ENCODE assay signal across 16 mouse cellular contexts in the genomic region with DNA sequence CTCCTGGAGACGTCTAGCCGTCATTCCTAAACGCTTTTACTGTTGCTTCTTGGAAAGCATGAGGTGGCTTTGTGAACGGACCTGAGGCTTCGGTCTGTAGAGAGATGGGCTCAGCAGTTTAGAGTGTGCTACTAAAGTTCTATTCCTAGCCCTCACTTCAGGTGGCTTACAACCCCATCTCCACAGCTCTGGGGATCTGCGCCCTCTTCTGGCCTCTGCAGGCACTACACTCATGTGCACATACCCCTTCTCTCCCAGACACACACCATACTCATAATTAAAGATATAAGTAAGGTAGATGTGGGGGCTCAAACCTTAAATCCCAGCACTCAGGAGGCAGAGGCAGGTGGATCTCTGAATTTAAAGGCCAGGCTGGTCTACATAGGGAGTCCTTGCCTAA. TPM values are rescaled to one million over a fixed set of nuclear protein-coding genes. Genes with fewer than 3 reads are reported as not detected.
DNase-seq lines count a peak whose midpoint lies in the region; ATAC-seq and TF ChIP-seq lines count a peak whose summit lies in the region.
"Had no signal": no experiment of that assay in that cellular context is flagged by ENCODE, and none has a peak within 500 bp of the region (broad histone marks: within the 10 kb centered on the region; RNA-seq: fewer than 3 reads in every experiment).

No protein-coding gene starts in this region.

- no peak for TF ChIP-seq EP300 in liver, postnatal 0 days (IDR thresholded peaks at IDR 0.05; ENCODE audit: low read depth)

- no peak overlapping the region for H3K9ac ChIP-seq in forebrain, postnatal 0 days
- no peak overlapping the region for H3K9ac ChIP-seq in forebrain, embryonic 12.5 days
- H3K9ac ChIP-seq in liver, postnatal 0 days (replicated peaks): no peak overlapping the region
- no peak overlapping the region for H3K9ac ChIP-seq in liver, embryonic 12.5 days
- H3K9ac ChIP-seq in forebrain, embryonic 14.5 days (ENCODE audit: low read length): no peak overlapping the region
- H3K9ac ChIP-seq: limb, embryonic 15.5 days had no signal

- H3K4me2 ChIP-seq in forebrain, postnatal 0 days (ENCODE audit: low read depth): no peak overlapping the region
- H3K4me2 ChIP-seq in forebrain, embryonic 12.5 days: no peak overlapping the region
- no peak overlapping the region for H3K4me2 ChIP-seq in liver, postnatal 0 days (ENCODE audit: low read depth, low read length)
- H3K4me2 ChIP-seq in liver, embryonic 12.5 days: no peak overlapping the region
- no peak overlapping the region for H3K4me2 ChIP-seq in forebrain, embryonic 14.5 days (ENCODE audit: low read length)
- H3K4me2 ChIP-seq: heart, embryonic 11.5 days; limb, embryonic 15.5 days had no signal

- ATAC-seq in forebrain, postnatal 0 days: no peak
- no peak for ATAC-seq in forebrain, embryonic 12.5 days (ENCODE audit: low FRiP score)
- no peak for ATAC-seq in liver, postnatal 0 days
- ATAC-seq in liver, embryonic 12.5 days: no peak
- no peak for ATAC-seq in forebrain, embryonic 14.5 days
- ATAC-seq: lung, postnatal 0 days had no signal

- 97% methylated on average over 6 of the region's 6 CpGs for WGBS in forebrain, postnatal 0 days
- 97% methylated on average over 6 of the region's 6 CpGs for WGBS in forebrain, embryonic 12.5 days
- 93% methylated on average over 6 of the region's 6 CpGs for WGBS in liver, postnatal 0 days (ENCODE audit: insufficient replicate concordance)
- WGBS in liver, embryonic 12.5 days (ENCODE audit: insufficient replicate concordance): 89% methylated on average over 6 of the region's 6 CpGs
- WGBS in small intestine, adult 2 months: 98% methylated on average over 6 of the region's 6 CpGs
- WGBS in forebrain, embryonic 14.5 days: 100% methylated on average over 6 of the region's 6 CpGs

- H3K27me3 ChIP-seq in forebrain, postnatal 0 days (ENCODE audit: insufficient read depth, low read length): no peaks in the 10 kb centered on the region
- no peaks in the 10 kb centered on the region for H3K27me3 ChIP-seq in forebrain, embryonic 12.5 days
- no peaks in the 10 kb centered on the region for H3K27me3 ChIP-seq in liver, postnatal 0 days (ENCODE audit: insufficient read depth, low read length)
- H3K27me3 ChIP-seq in liver, embryonic 12.5 days (replicated peaks): no peaks in the 10 kb centered on the region
- H3K27me3 ChIP-seq in small intestine, adult 2 months (ENCODE audit: control insufficient read depth, insufficient read depth, low read length): no peaks in the 10 kb centered on the region
- no peaks in the 10 kb centered on the region for H3K27me3 ChIP-seq in forebrain, embryonic 14.5 days (replicated peaks; ENCODE audit: control insufficient read depth, insufficient read depth, low read length)
- H3K27me3 ChIP-seq: limb, embryonic 15.5 days had no signal

- no peak for DNase-seq in forebrain, postnatal 0 days
- no peak for DNase-seq in liver, postnatal 0 days
- DNase-seq in ES-CJ7 (ENCODE audit: low read depth, low spot score): peak; percentile 42
- no peak for DNase-seq in yolk sac, embryonic 10.5 days (ENCODE audit: low spot score)
- no peak for DNase-seq in forebrain, embryonic 14.5 days (ENCODE audit: low spot score)
- DNase-seq: gastrocnemius, postnatal 25 days; heart, postnatal 36 days; thymus, adult 18-20 months had no signal

- peaks cover 4% of the 10 kb centered on the region; the same call in 1 of the 2 replicates for H3K36me3 ChIP-seq in forebrain, postnatal 0 days (ENCODE audit: insufficient read depth)
- peaks cover 59% of the 10 kb centered on the region for H3K36me3 ChIP-seq in forebrain, embryonic 12.5 days (replicated peaks)
- H3K36me3 ChIP-seq in liver, postnatal 0 days (replicated peaks; ENCODE audit: insufficient read depth, low read length): peaks cover 13% of the 10 kb centered on the region
- peaks cover 92% of the 10 kb centered on the region for H3K36me3 ChIP-seq in liver, embryonic 12.5 days
- H3K36me3 ChIP-seq in small intestine, adult 2 months (ENCODE audit: control insufficient read depth, insufficient read depth, low read length): peaks cover 18% of the 10 kb centered on the region
- H3K36me3 ChIP-seq in forebrain, embryonic 14.5 days (ENCODE audit: control insufficient read depth, insufficient read depth, low read length): peaks cover 37% of the 10 kb centered on the region

- TF ChIP-seq POLR2A in small intestine, adult 2 months (IDR thresholded peaks at IDR 0.05; ENCODE audit: low read depth, low read length): no peak

- H3K9me3 ChIP-seq in forebrain, postnatal 0 days (ENCODE audit: low read length): no peaks in the 10 kb centered on the region
- no peaks in the 10 kb centered on the region for H3K9me3 ChIP-seq in forebrain, embryonic 12.5 days
- H3K9me3 ChIP-seq in liver, postnatal 0 days (ENCODE audit: low read length): no peaks in the 10 kb centered on the region
- H3K9me3 ChIP-seq in liver, embryonic 12.5 days (replicated peaks): no peaks in the 10 kb centered on the region
- no peaks in the 10 kb centered on the region for H3K9me3 ChIP-seq in forebrain, embryonic 14.5 days (replicated peaks; ENCODE audit: control insufficient read depth, low read length)
- H3K9me3 ChIP-seq: embryonic facial prominence, embryonic 10.5 days; limb, embryonic 15.5 days had no signal

- no peak overlapping the region for H3K4me3 ChIP-seq in forebrain, postnatal 0 days (ENCODE audit: low read depth, low read length)
- no peak overlapping the region for H3K4me3 ChIP-seq in forebrain, embryonic 12.5 days (replicated peaks)
- H3K4me3 ChIP-seq in liver, postnatal 0 days (ENCODE audit: low read depth, low read length): no peak overlapping the region
- no peak overlapping the region for H3K4me3 ChIP-seq in liver, embryonic 12.5 days
- H3K4me3 ChIP-seq in small intestine, adult 2 months (ENCODE audit: low read depth, low read length): no peak overlapping the region
- H3K4me3 ChIP-seq in forebrain, embryonic 14.5 days (ENCODE audit: low read depth, low read length): no peak overlapping the region
- H3K4me3 ChIP-seq: embryonic facial prominence, embryonic 10.5 days; erythroblast, embryonic 14.5 days; limb, embryonic 15.5 days had no signal

- TF ChIP-seq CTCF in forebrain, postnatal 0 days (IDR thresholded peaks at IDR 0.05; ENCODE audit: low read depth): peak; percentile 22; the same call in 1 of the 2 replicates
- peak; percentile 45 for TF ChIP-seq CTCF in liver, postnatal 0 days (IDR thresholded peaks at IDR 0.05; ENCODE audit: low read depth)
- peak; percentile 24; the same call in 1 of the 2 replicates for TF ChIP-seq CTCF in small intestine, adult 2 months (IDR thresholded peaks at IDR 0.05; ENCODE audit: extremely low read depth, insufficient read length, insufficient replicate concordance, low read depth, low read length)

- peaks cover 8% of the 10 kb centered on the region; the same call in 1 of the 2 replicates for H3K4me1 ChIP-seq in forebrain, postnatal 0 days (ENCODE audit: insufficient read depth)
- no peaks in the 10 kb centered on the region for H3K4me1 ChIP-seq in forebrain, embryonic 12.5 days
- no peaks in the 10 kb centered on the region for H3K4me1 ChIP-seq in liver, postnatal 0 days (ENCODE audit: insufficient read depth)
- H3K4me1 ChIP-seq in liver, embryonic 12.5 days: no peaks in the 10 kb centered on the region
- no peaks in the 10 kb centered on the region for H3K4me1 ChIP-seq in small intestine, adult 2 months (ENCODE audit: control insufficient read depth, insufficient read depth, insufficient read length, low read length)
- no peaks in the 10 kb centered on the region for H3K4me1 ChIP-seq in forebrain, embryonic 14.5 days (ENCODE audit: control insufficient read depth, insufficient read depth, low read length)
- H3K4me1 ChIP-seq: embryonic facial prominence, embryonic 10.5 days; limb, embryonic 15.5 days had no signal

- no peak overlapping the region for H3K27ac ChIP-seq in forebrain, postnatal 0 days (ENCODE audit: low read depth, low read length)
- no peak overlapping the region for H3K27ac ChIP-seq in forebrain, embryonic 12.5 days
- H3K27ac ChIP-seq in liver, postnatal 0 days (ENCODE audit: low read depth): no peak overlapping the region
- H3K27ac ChIP-seq in liver, embryonic 12.5 days: no peak overlapping the region
- H3K27ac ChIP-seq in small intestine, adult 2 months (ENCODE audit: insufficient read depth, low read depth, low read length): no peak overlapping the region
- no peak overlapping the region for H3K27ac ChIP-seq in forebrain, embryonic 14.5 days (ENCODE audit: low read depth, low read length)
- H3K27ac ChIP-seq: embryonic facial prominence, embryonic 10.5 days; limb, embryonic 15.5 days had no signal

RNA-seq across cellular contexts. Expression of gene Tyw1, which starts 34.8 kb away (rescaled TPM):
- 18.0 and 19.8 TPM in 2 replicates for total RNA-seq in forebrain, postnatal 0 days (2014; rRNA removed)
- 17.8 and 18.5 TPM in 2 replicates for polyA plus RNA-seq in forebrain, postnatal 0 days (2015; fragmentation: Nextera tagmentation; extraction: Ambion mirVana)
- polyA plus RNA-seq in forebrain, embryonic 12.5 days (2016; fragmentation: Nextera tagmentation; extraction: Ambion mirVana): 28.1 and 29.8 TPM in 2 replicates
- 8.4 and 10.9 TPM in 2 replicates for polyA plus RNA-seq in liver, postnatal 0 days (2015; fragmentation: Nextera tagmentation; extraction: Ambion mirVana)
- polyA plus RNA-seq in liver, embryonic 12.5 days (2016; fragmentation: Nextera tagmentation; extraction: Ambion mirVana): 21.2 and 21.6 TPM in 2 replicates
- 5.7 and 5.8 TPM in 2 replicates for polyA plus RNA-seq in small intestine, adult 2 months (2012; rRNA removed)
- 25.2 and 29.4 TPM in 2 replicates for polyA plus RNA-seq in forebrain, embryonic 14.5 days (2014; fragmentation: Nextera tagmentation; extraction: Ambion mirVana)

RNA-seq across cellular contexts. Expression of gene Sbds, which starts 34.9 kb away (rescaled TPM):
- total RNA-seq in forebrain, postnatal 0 days (2014; rRNA removed): 27.2 and 27.8 TPM in 2 replicates
- polyA plus RNA-seq in forebrain, postnatal 0 days (2015; fragmentation: Nextera tagmentation; extraction: Ambion mirVana): 43.7 and 45.2 TPM in 2 replicates
- polyA plus RNA-seq in forebrain, embryonic 12.5 days (2016; fragmentation: Nextera tagmentation; extraction: Ambion mirVana): 74.9 and 76.2 TPM in 2 replicates
- polyA plus RNA-seq in liver, postnatal 0 days (2015; fragmentation: Nextera tagmentation; extraction: Ambion mirVana): 44.0 and 44.8 TPM in 2 replicates
- 64.5 and 68.1 TPM in 2 replicates for polyA plus RNA-seq in liver, embryonic 12.5 days (2016; fragmentation: Nextera tagmentation; extraction: Ambion mirVana)
- 13.0 and 24.2 TPM in 2 replicates for polyA plus RNA-seq in small intestine, adult 2 months (2012; rRNA removed)
- 49.6 and 50.8 TPM in 2 replicates for polyA plus RNA-seq in forebrain, embryonic 14.5 days (2014; fragmentation: Nextera tagmentation; extraction: Ambion mirVana)
